Mouse (Mus musculus): ENCODE results near the gene Klhl11. TPM values are rescaled to one million over a fixed set of nuclear protein-coding genes. Genes with fewer than 3 reads are reported as not detected.

Klhl11 gene
- 5.7 and 5.9 TPM in 2 replicates for polyA plus RNA-seq (2015; fragmentation: Nextera tagmentation; extraction: Ambion mirVana)

GRCm38 (mm10) chr11:100472197-100472934 lies at the start of gene Klhl11:
Gene Klhl11, minus strand, starts transcription at chr11:100472741.
- Histone ChIP-seq H3K4me2 (replicated peaks) (peak within 1 kb of the TSS; percentile 84), H3K4me1 (replicated peaks) (peaks cover 10% of the 10 kb centered on the region), H3K27ac (peak within 1 kb of the TSS; percentile 64), H3K4me3 (replicated peaks) (peak within 1 kb of the TSS; percentile 96), H3K9ac (peak within 1 kb of the TSS; percentile 91), H3K36me3 (peaks cover 4% of the 10 kb centered on the region), H3K27me3 (replicated peaks) (no peaks in the 10 kb centered on the region), H3K9me3 (no peaks in the 10 kb centered on the region)
- ATAC-seq, result peak; percentile 96
- under 1% methylated on average over 83 of the region's 83 CpGs for WGBS

- Histone ChIP-seq H3K9ac (no peak overlapping the region), H3K27ac (no peak overlapping the region), H3K4me1 (replicated peaks) (peaks cover 33% of the 10 kb centered on the region), H3K4me2 (replicated peaks) (no peak overlapping the region), H3K9me3 (no peaks in the 10 kb centered on the region), H3K4me3 (replicated peaks) (no peak overlapping the region), H3K36me3 (peaks cover 49% of the 10 kb centered on the region), H3K27me3 (replicated peaks) (no peaks in the 10 kb centered on the region)
- WGBS, result 67% methylated on average over 15 of the region's 15 CpGs
- no peak for ATAC-seq
These were observed 48.3 kb upstream of the Klhl11 start for GRCm38 (mm10) chr11:100520838-100521237.

- peaks cover 63% of the 10 kb centered on the region for H3K36me3 ChIP-seq
- 63% methylated on average over 7 of the region's 7 CpGs for WGBS
These were observed 46.6 kb upstream of the Klhl11 start for GRCm38 (mm10) chr11:100519188-100519587.

GRCm38 (mm10) chr11:100518188-100518591 lies 45.6 kb upstream of the Klhl11 start:
- H3K4me2 ChIP-seq (replicated peaks), result peak overlapping the region; percentile 48
- no peak overlapping the region for H3K9ac ChIP-seq
- peaks cover 15% of the 10 kb centered on the region for H3K4me1 ChIP-seq (replicated peaks)
- ATAC-seq, result peak; percentile 95
- peaks cover 64% of the 10 kb centered on the region for H3K36me3 ChIP-seq
- no peaks in the 10 kb centered on the region for H3K27me3 ChIP-seq (replicated peaks)
- peak overlapping the region; percentile 64 for H3K27ac ChIP-seq
- no peak overlapping the region for H3K4me3 ChIP-seq (replicated peaks)
- WGBS, result 49% methylated on average over 5 of the region's 5 CpGs
- no peaks in the 10 kb centered on the region for H3K9me3 ChIP-seq

More at GRCm38 (mm10) chr11:100519188-100519587, 46.6 kb upstream of the Klhl11 start:
- no peaks in the 10 kb centered on the region for H3K27me3 ChIP-seq (replicated peaks)
- H3K9ac ChIP-seq, result no peak overlapping the region
- H3K4me3 ChIP-seq (replicated peaks), result no peak overlapping the region
- no peak overlapping the region for H3K4me2 ChIP-seq (replicated peaks)
- H3K27ac ChIP-seq, result peak overlapping the region; percentile 51
- peaks cover 16% of the 10 kb centered on the region for H3K4me1 ChIP-seq (replicated peaks)
- H3K9me3 ChIP-seq, result no peaks in the 10 kb centered on the region
- 0 out of 2 replicates have a peak, but pooled peaks have one; percentile 4 for ATAC-seq

GRCm38 (mm10) chr11:100516291-100516690 lies 43.8 kb upstream of the Klhl11 start:
- Histone ChIP-seq H3K9ac (no peak overlapping the region), H3K27me3 (replicated peaks) (no peaks in the 10 kb centered on the region), H3K4me3 (replicated peaks) (no peak overlapping the region), H3K27ac (no peak overlapping the region), H3K4me2 (replicated peaks) (no peak overlapping the region), H3K4me1 (replicated peaks) (peaks cover 15% of the 10 kb centered on the region), H3K36me3 (peaks cover 59% of the 10 kb centered on the region), H3K9me3 (no peaks in the 10 kb centered on the region)
- 55% methylated on average over 9 of the region's 9 CpGs for WGBS
- no peak for ATAC-seq

- Histone ChIP-seq H3K9ac (no peak overlapping the region), H3K4me3 (replicated peaks) (no peak overlapping the region), H3K4me2 (replicated peaks) (no peak overlapping the region), H3K4me1 (replicated peaks) (peaks cover 15% of the 10 kb centered on the region), H3K27me3 (replicated peaks) (no peaks in the 10 kb centered on the region), H3K9me3 (no peaks in the 10 kb centered on the region), H3K27ac (no peak overlapping the region), H3K36me3 (peaks cover 59% of the 10 kb centered on the region)
- 89% methylated on average over 9 of the region's 9 CpGs for WGBS
- ATAC-seq, result no peak
These were observed 43.2 kb upstream of the Klhl11 start for GRCm38 (mm10) chr11:100515789-100516188.

GRCm38 (mm10) chr11:100515061-100515460 lies 42.5 kb upstream of the Klhl11 start:
- WGBS, result 91% methylated on average over 9 of the region's 9 CpGs
- H3K4me3 ChIP-seq (replicated peaks), result no peak overlapping the region
- H3K27ac ChIP-seq, result no peak overlapping the region
- H3K27me3 ChIP-seq (replicated peaks), result no peaks in the 10 kb centered on the region
- ATAC-seq, result no peak
- no peak overlapping the region for H3K9ac ChIP-seq
- peaks cover 11% of the 10 kb centered on the region for H3K4me1 ChIP-seq (replicated peaks)
- peaks cover 59% of the 10 kb centered on the region for H3K36me3 ChIP-seq
- H3K9me3 ChIP-seq, result no peaks in the 10 kb centered on the region
- no peak overlapping the region for H3K4me2 ChIP-seq (replicated peaks)

- 88% methylated on average over 10 of the region's 10 CpGs for WGBS
- H3K4me1 ChIP-seq (replicated peaks), result 0 out of 2 replicates have a peak, but pooled peaks cover 4% of the 10 kb centered on the region
- no peak overlapping the region for H3K4me2 ChIP-seq (replicated peaks)
- H3K9me3 ChIP-seq, result no peaks in the 10 kb centered on the region
- no peaks in the 10 kb centered on the region for H3K27me3 ChIP-seq (replicated peaks)
- H3K9ac ChIP-seq, result no peak overlapping the region
- H3K36me3 ChIP-seq, result peaks cover 52% of the 10 kb centered on the region
- no peak overlapping the region for H3K27ac ChIP-seq
- no peak for ATAC-seq
- H3K4me3 ChIP-seq (replicated peaks), result no peak overlapping the region
These were observed 41.2 kb upstream of the Klhl11 start for GRCm38 (mm10) chr11:100513716-100514115.

GRCm38 (mm10) chr11:100512384-100512783 lies 39.8 kb upstream of the Klhl11 start:
- no peaks in the 10 kb centered on the region for H3K27me3 ChIP-seq (replicated peaks)
- no peaks in the 10 kb centered on the region for H3K9me3 ChIP-seq
- no peak overlapping the region for H3K9ac ChIP-seq
- H3K36me3 ChIP-seq, result peaks cover 52% of the 10 kb centered on the region
- 86% methylated on average over 1 of the region's 1 CpGs for WGBS
- no peak for ATAC-seq
- no peak overlapping the region for H3K27ac ChIP-seq
- H3K4me3 ChIP-seq (replicated peaks), result no peak overlapping the region
- H3K4me1 ChIP-seq (replicated peaks), result no peaks in the 10 kb centered on the region
- no peak overlapping the region for H3K4me2 ChIP-seq (replicated peaks)

GRCm38 (mm10) chr11:100510556-100510955 lies 38.0 kb upstream of the Klhl11 start:
- no peak overlapping the region for H3K27ac ChIP-seq
- no peaks in the 10 kb centered on the region for H3K27me3 ChIP-seq (replicated peaks)
- peaks cover 55% of the 10 kb centered on the region for H3K36me3 ChIP-seq
- H3K4me2 ChIP-seq (replicated peaks), result no peak overlapping the region
- no peaks in the 10 kb centered on the region for H3K4me1 ChIP-seq (replicated peaks)
- 93% methylated on average over 2 of the region's 2 CpGs for WGBS
- ATAC-seq, result no peak
- H3K4me3 ChIP-seq (replicated peaks), result no peak overlapping the region
- H3K9ac ChIP-seq, result no peak overlapping the region
- no peaks in the 10 kb centered on the region for H3K9me3 ChIP-seq

- Histone ChIP-seq H3K4me1 (replicated peaks) (no peaks in the 10 kb centered on the region), H3K36me3 (peaks cover 60% of the 10 kb centered on the region), H3K4me2 (replicated peaks) (no peak overlapping the region), H3K27ac (no peak overlapping the region), H3K9me3 (no peaks in the 10 kb centered on the region), H3K9ac (no peak overlapping the region), H3K4me3 (replicated peaks) (no peak overlapping the region), H3K27me3 (replicated peaks) (no peaks in the 10 kb centered on the region)
- no peak for ATAC-seq
- WGBS, result 92% methylated on average over 8 of the region's 8 CpGs
These were observed 33.5 kb upstream of the Klhl11 start for GRCm38 (mm10) chr11:100505997-100506396.

- WGBS, result 90% methylated on average over 12 of the region's 12 CpGs
- H3K4me1 ChIP-seq (replicated peaks), result no peaks in the 10 kb centered on the region
- no peak overlapping the region for H3K9ac ChIP-seq
- ATAC-seq, result no peak
- no peak overlapping the region for H3K4me3 ChIP-seq (replicated peaks)
- H3K4me2 ChIP-seq (replicated peaks), result no peak overlapping the region
- no peaks in the 10 kb centered on the region for H3K27me3 ChIP-seq (replicated peaks)
- peaks cover 59% of the 10 kb centered on the region for H3K36me3 ChIP-seq
- H3K9me3 ChIP-seq, result no peaks in the 10 kb centered on the region
- H3K27ac ChIP-seq, result no peak overlapping the region
These were observed 32.6 kb upstream of the Klhl11 start for GRCm38 (mm10) chr11:100504990-100505660.
